Mouse (Mus musculus) midbrain, embryonic 16.5 days (tissue): ENCODE data around the gene R3hdm1. TPM values are rescaled to one million over a fixed set of nuclear protein-coding genes. Genes with fewer than 3 reads are reported as not detected.
"Not testable (repeated sequence)": the region's sequence is repeated elsewhere in the genome, so short reads cannot be mapped to it uniquely, and the experiment has no call there.

Experiments used
- ATAC-seq: fragments of 200-750 bp; cut with Nextera tagmentation; 2 replicates; pipeline ENCODE4 v1.8.0; 2017; ENCODE audit warnings: moderate TSS enrichment
- H3K27ac ChIP-seq: fragments of 300-500 bp; sonication (generic); 2 replicates; pipeline ENCODE4 v1.5.1; 2014; ENCODE audit warnings: mild to moderate bottlenecking, low read length, mixed read lengths
- H3K27me3 ChIP-seq: fragments of 300-500 bp; sonication (generic); 2 replicates; pipeline ENCODE4 v1.6.1; 2014; ENCODE audit warnings: low read depth, low read length, mixed read lengths; ENCODE audit not compliant: control insufficient read depth, insufficient read depth
- H3K36me3 ChIP-seq: fragments of 300-500 bp; sonication (generic); 2 replicates; pipeline ENCODE4 v1.6.1; 2014; ENCODE audit warnings: mild to moderate bottlenecking, low read length, moderate library complexity, mixed read lengths; ENCODE audit not compliant: control insufficient read depth, insufficient read depth
- H3K4me1 ChIP-seq: fragments of 300-500 bp; sonication (generic); 2 replicates; pipeline ENCODE4 v1.6.1; 2014; ENCODE audit warnings: mild to moderate bottlenecking, low read length, mixed read lengths; ENCODE audit not compliant: control insufficient read depth, insufficient read depth
- H3K4me2 ChIP-seq: fragments of 300-500 bp; sonication (generic); 2 replicates; pipeline ENCODE4 v1.6.1; 2014; ENCODE audit warnings: mild to moderate bottlenecking, low read length, mixed read lengths
- H3K4me3 ChIP-seq: fragments of 300-500 bp; sonication (generic); 2 replicates; pipeline ENCODE4 v1.5.1; 2014; ENCODE audit warnings: low read depth, mild to moderate bottlenecking, low read length, moderate library complexity, mixed read lengths
- H3K9ac ChIP-seq: fragments of 300-500 bp; sonication (generic); 2 replicates; pipeline ENCODE4 v1.6.1; 2014; ENCODE audit warnings: low read depth, low read length, mixed read lengths
- H3K9me3 ChIP-seq: fragments of 300-500 bp; sonication (generic); replicated peaks from 2 replicates; pipeline ENCODE4 v1.6.1; 2014; ENCODE audit warnings: mild to moderate bottlenecking, low read length, mixed read lengths; ENCODE audit not compliant: control insufficient read depth, poor library complexity, severe bottlenecking
- WGBS: fragments of 180-500 bp; shearing (Covaris S2); extraction: QIAGEN DNeasy Blood & Tissue Kit; methylation state at CpG from one replicate; pipeline ENCODE4 v1.1.7; 2014; 5-methylcytosine and 5-hydroxymethylcytosine counted together
- polyA plus RNA-seq: library from polyadenylated mRNA; unstranded; fragments of >200 nt; fragmentation: Nextera tagmentation; extraction: Ambion mirVana; gene quantifications from 2 replicates; pipeline ENCODE4 v1.2.1, GENCODE M21; 2015

Gene R3hdm1
- polyA plus RNA-seq, 1 experiment from 2014 or later, result 84.1 TPM

GRCm38 (mm10) chr1:128102251-128102640 is 855 bp upstream of the R3hdm1 start:
- Histone ChIP-seq H3K27ac (peak overlapping the region; percentile 84), H3K27me3 (no peaks in the 10 kb centered on the region), H3K4me3 (peak overlapping the region; percentile 99), H3K9me3 (no peaks in the 10 kb centered on the region), H3K9ac (peak overlapping the region; percentile 30; the same call in 1 of the 2 replicates), H3K36me3 (no peaks in the 10 kb centered on the region), H3K4me1 (peaks cover 19% of the 10 kb centered on the region), H3K4me2 (peak overlapping the region; percentile 73)
- peak; percentile 31 for ATAC-seq
- WGBS, result 0% methylated on average over 15 of the region's 15 CpGs

GRCm38 (mm10) chr1:128103520-128104088 is 503 bp downstream of the R3hdm1 start:
- 0% methylated on average over 46 of the region's 47 CpGs for WGBS
- no peaks in the 10 kb centered on the region for H3K36me3 ChIP-seq
- H3K27me3 ChIP-seq, result no peaks in the 10 kb centered on the region
- peak overlapping the region; percentile 95 for H3K9ac ChIP-seq
- peaks cover 19% of the 10 kb centered on the region for H3K4me1 ChIP-seq
- peak overlapping the region; percentile 94 for H3K27ac ChIP-seq
- peak; percentile 57 for ATAC-seq
- H3K4me2 ChIP-seq, result peak overlapping the region; percentile 71
- H3K9me3 ChIP-seq, result no peaks in the 10 kb centered on the region
- peak overlapping the region; percentile 99 for H3K4me3 ChIP-seq

- no peak overlapping the region for H3K9ac ChIP-seq
- 97% methylated on average over 4 of the region's 4 CpGs for WGBS
- no peak overlapping the region for H3K27ac ChIP-seq
- ATAC-seq, result no peak
- no peak overlapping the region for H3K4me3 ChIP-seq
- H3K36me3 ChIP-seq, result no peaks in the 10 kb centered on the region; the same call in 1 of the 2 replicates
- no peak overlapping the region for H3K4me2 ChIP-seq
- no peaks in the 10 kb centered on the region for H3K27me3 ChIP-seq
- H3K9me3 ChIP-seq, result no peaks in the 10 kb centered on the region; the same call in 1 of the 2 replicates
- no peaks in the 10 kb centered on the region for H3K4me1 ChIP-seq
These were observed 18.0 kb downstream of the R3hdm1 start for GRCm38 (mm10) chr1:128120913-128121627.

GRCm38 (mm10) chr1:128136222-128136621 is 33.1 kb downstream of the R3hdm1 start:
- H3K4me1 ChIP-seq, H3K27ac ChIP-seq, H3K9me3 ChIP-seq, H3K27me3 ChIP-seq, H3K36me3 ChIP-seq, H3K4me3 ChIP-seq, ATAC-seq, H3K4me2 ChIP-seq, H3K9ac ChIP-seq: not testable (repeated sequence)

- H3K4me1 ChIP-seq, result no peaks in the 10 kb centered on the region
- H3K9ac ChIP-seq, result no peak overlapping the region
- H3K4me2 ChIP-seq, result no peak overlapping the region
- H3K27ac ChIP-seq, result no peak overlapping the region
- no peaks in the 10 kb centered on the region for H3K27me3 ChIP-seq
- H3K36me3 ChIP-seq, result no peaks in the 10 kb centered on the region
- H3K4me3 ChIP-seq, result no peak overlapping the region
- peak; percentile 73; the same call in 1 of the 2 replicates for ATAC-seq
- no peaks in the 10 kb centered on the region for H3K9me3 ChIP-seq
These were observed 37.9 kb downstream of the R3hdm1 start for GRCm38 (mm10) chr1:128141039-128141438.

GRCm38 (mm10) chr1:128141737-128142136 is 38.6 kb downstream of the R3hdm1 start:
- Histone ChIP-seq H3K4me2 (no peak overlapping the region), H3K27me3 (no peaks in the 10 kb centered on the region), H3K4me1 (no peaks in the 10 kb centered on the region), H3K4me3 (no peak overlapping the region), H3K36me3 (no peaks in the 10 kb centered on the region), H3K27ac (no peak overlapping the region), H3K9ac (no peak overlapping the region), H3K9me3 (no peaks in the 10 kb centered on the region)
- 0 out of 2 replicates have a peak, but pooled peaks have one; percentile 39 for ATAC-seq

GRCm38 (mm10) chr1:128166956-128167355 is 63.9 kb downstream of the R3hdm1 start:
- Histone ChIP-seq H3K27ac (no peak overlapping the region), H3K4me2 (no peak overlapping the region), H3K4me1 (no peaks in the 10 kb centered on the region), H3K9ac (no peak overlapping the region), H3K36me3 (no peaks in the 10 kb centered on the region), H3K9me3 (no peaks in the 10 kb centered on the region), H3K4me3 (no peak overlapping the region), H3K27me3 (no peaks in the 10 kb centered on the region)
- 98% methylated on average over 1 of the region's 1 CpGs for WGBS
- no peak for ATAC-seq

GRCm38 (mm10) chr1:128170104-128170503 is 67.0 kb downstream of the R3hdm1 start:
- no peaks in the 10 kb centered on the region for H3K4me1 ChIP-seq
- no peaks in the 10 kb centered on the region for H3K27me3 ChIP-seq
- no peak overlapping the region for H3K27ac ChIP-seq
- no peak overlapping the region for H3K4me2 ChIP-seq
- peaks cover 3% of the 10 kb centered on the region for H3K36me3 ChIP-seq
- no peak for ATAC-seq
- no peak overlapping the region for H3K9ac ChIP-seq
- H3K4me3 ChIP-seq, result no peak overlapping the region
- H3K9me3 ChIP-seq, result no peaks in the 10 kb centered on the region

- 89% methylated on average over 2 of the region's 2 CpGs for WGBS
- peaks cover 22% of the 10 kb centered on the region for H3K36me3 ChIP-seq
These were observed 88.3 kb downstream of the R3hdm1 start for GRCm38 (mm10) chr1:128191426-128191825.

More at GRCm38 (mm10) chr1:128191426-128191825, 88.3 kb downstream of the R3hdm1 start:
- H3K4me2 ChIP-seq, result no peak overlapping the region
- no peak for ATAC-seq
- H3K9me3 ChIP-seq, result no peaks in the 10 kb centered on the region
- H3K27me3 ChIP-seq, result no peaks in the 10 kb centered on the region
- H3K9ac ChIP-seq, result no peak overlapping the region
- H3K27ac ChIP-seq, result no peak overlapping the region
- no peak overlapping the region for H3K4me3 ChIP-seq
- no peaks in the 10 kb centered on the region for H3K4me1 ChIP-seq
